Mouse (Mus musculus) hindbrain, embryonic 12.5 days (tissue): ENCODE measurements at regions not wholly inside any gene's neighbourhood (a gene's known extent, or its start where the extent isn't known, plus 50 kb on each side); places are given as distances from the start of the nearest gene placed in this dataset.

Experiments
- ATAC-seq: fragments of 200-750 bp; cut with Nextera tagmentation; 2 replicates; pipeline ENCODE4 v1.8.0; 2017; ENCODE audit warnings: moderate TSS enrichment; ENCODE audit not compliant: low FRiP score
- H3K27ac ChIP-seq: fragments of 300-500 bp; sonication (generic); 2 replicates; pipeline ENCODE4 v1.5.1; 2016; ENCODE audit warnings: mild to moderate bottlenecking
- H3K27me3 ChIP-seq: fragments of 300-500 bp; sonication (generic); 2 replicates; pipeline ENCODE4 v1.6.1; 2016; ENCODE audit warnings: mild to moderate bottlenecking
- H3K36me3 ChIP-seq: fragments of 300-500 bp; sonication (generic); 2 replicates; pipeline ENCODE4 v1.6.1; 2016; ENCODE audit warnings: mild to moderate bottlenecking
- H3K4me1 ChIP-seq: fragments of 300-500 bp; sonication (generic); 2 replicates; pipeline ENCODE4 v1.6.1; 2016
- H3K4me2 ChIP-seq: fragments of 300-500 bp; sonication (generic); replicated peaks from 2 replicates; pipeline ENCODE4 v1.6.1; 2016; ENCODE audit warnings: mild to moderate bottlenecking
- H3K4me3 ChIP-seq: fragments of 300-500 bp; sonication (generic); 2 replicates; pipeline ENCODE4 v1.5.1; 2016; ENCODE audit warnings: mild to moderate bottlenecking
- H3K9ac ChIP-seq: fragments of 300-500 bp; sonication (generic); 2 replicates; pipeline ENCODE4 v1.6.1; 2016; ENCODE audit warnings: mild to moderate bottlenecking, moderate library complexity
- H3K9me3 ChIP-seq: fragments of 300-500 bp; sonication (generic); replicated peaks from 2 replicates; pipeline ENCODE4 v1.6.1; 2016; ENCODE audit warnings: mild to moderate bottlenecking
- WGBS: fragments of 180-500 bp; shearing (Covaris S2); methylation state at CpG from one replicate; pipeline ENCODE4 v1.1.7; 2016; 5-methylcytosine and 5-hydroxymethylcytosine counted together

DNA sequence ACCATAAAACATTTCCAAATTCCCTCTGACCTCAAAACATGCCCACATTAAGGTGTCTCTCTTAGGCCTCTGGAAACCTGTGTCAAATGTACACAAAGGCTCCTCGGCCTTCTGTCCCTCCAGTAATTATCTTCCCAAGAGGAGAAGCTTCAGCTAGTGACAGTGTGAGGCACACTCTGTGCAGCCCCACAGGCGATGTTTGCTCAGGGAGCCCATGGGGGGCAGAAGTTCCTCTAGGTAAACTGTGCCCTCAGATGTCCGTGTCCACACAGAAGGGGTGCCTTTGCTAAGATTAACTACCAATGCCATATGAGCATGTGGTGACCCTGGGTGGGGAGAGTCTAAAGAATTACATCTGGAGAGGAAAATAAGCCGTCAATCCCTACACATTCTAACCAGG, 152.4 kb downstream of the Zfp36l1 start:
- no peak for ATAC-seq
- no peak overlapping the region for H3K4me2 ChIP-seq
- H3K9ac ChIP-seq: no peak overlapping the region
- no peaks in the 10 kb centered on the region for H3K36me3 ChIP-seq
- peaks cover 8% of the 10 kb centered on the region for H3K4me1 ChIP-seq
- WGBS: 74% methylated on average over 4 of the region's 4 CpGs
- H3K27me3 ChIP-seq: no peaks in the 10 kb centered on the region; the same call in 1 of the 2 replicates
- no peak overlapping the region for H3K27ac ChIP-seq
- no peaks in the 10 kb centered on the region for H3K9me3 ChIP-seq
- H3K4me3 ChIP-seq: no peak overlapping the region

- Histone ChIP-seq H3K4me3 (no peak overlapping the region), H3K27me3 (no peaks in the 10 kb centered on the region; the same call in 1 of the 2 replicates), H3K27ac (no peak overlapping the region), H3K4me1 (peaks cover under 1% of the 10 kb centered on the region; the same call in 1 of the 2 replicates), H3K9ac (no peak overlapping the region), H3K9me3 (no peaks in the 10 kb centered on the region), H3K4me2 (no peak overlapping the region), H3K36me3 (no peaks in the 10 kb centered on the region)
- ATAC-seq: no peak
- WGBS: 85% methylated on average over 14 of the region's 14 CpGs
Observed at GRCm38 (mm10) chr12:79959540-79960305, 153.1 kb downstream of the Zfp36l1 start.

DNA sequence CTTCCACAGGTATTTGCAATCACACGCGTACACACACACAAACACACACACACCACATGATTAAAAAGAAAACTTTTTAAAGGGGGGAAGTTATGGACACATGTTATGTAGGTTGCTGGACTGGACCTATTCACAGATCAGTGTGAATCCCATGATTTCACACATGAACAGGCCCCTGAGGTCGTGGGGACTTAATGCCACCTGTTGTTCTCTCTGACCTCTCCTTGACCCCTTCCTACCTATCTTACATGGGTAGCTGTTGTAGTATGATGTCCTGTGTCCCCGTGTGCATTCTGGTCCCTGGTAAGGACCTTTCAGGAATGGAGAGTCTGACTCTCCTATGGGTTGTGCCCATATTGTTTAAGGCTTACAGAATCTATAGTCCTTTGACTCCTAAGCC, 155.6 kb downstream of the Zfp36l1 start:
- Histone ChIP-seq H3K36me3 (no peaks in the 10 kb centered on the region), H3K4me3 (no peak overlapping the region), H3K27ac (no peak overlapping the region), H3K4me1 (no peaks in the 10 kb centered on the region), H3K9me3 (no peaks in the 10 kb centered on the region), H3K27me3 (no peaks in the 10 kb centered on the region; the same call in 1 of the 2 replicates), H3K9ac (no peak overlapping the region), H3K4me2 (no peak overlapping the region)
- ATAC-seq: no peak
- WGBS: 81% methylated on average over 4 of the region's 4 CpGs

DNA sequence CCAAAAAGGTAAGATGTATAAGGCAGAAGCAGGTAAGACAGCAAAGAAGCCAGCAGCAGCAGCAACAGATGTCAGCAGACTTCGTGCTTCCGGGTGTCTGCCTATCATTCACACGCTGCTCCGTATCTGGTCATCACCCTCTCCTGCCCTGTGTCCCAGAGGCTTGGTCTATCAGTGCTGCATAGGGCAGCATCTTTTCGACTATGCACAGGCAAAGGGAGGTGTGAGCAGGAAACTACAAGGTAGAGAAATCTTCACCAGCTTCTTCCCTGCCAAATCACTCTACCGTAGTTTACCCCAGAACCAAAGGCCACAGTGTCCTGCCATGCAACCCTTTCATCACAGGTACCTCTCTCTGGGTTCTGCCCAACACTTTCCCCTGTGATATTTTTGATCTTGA, 156.5 kb downstream of the Zfp36l1 start:
- Histone ChIP-seq H3K4me3 (no peak overlapping the region), H3K4me1 (no peaks in the 10 kb centered on the region), H3K9me3 (no peaks in the 10 kb centered on the region), H3K4me2 (no peak overlapping the region), H3K9ac (no peak overlapping the region), H3K27ac (no peak overlapping the region), H3K27me3 (no peaks in the 10 kb centered on the region), H3K36me3 (no peaks in the 10 kb centered on the region)
- 85% methylated on average over 6 of the region's 6 CpGs for WGBS
- no peak for ATAC-seq

GRCm38 (mm10) chr12:79955501-79955900, 157.3 kb downstream of the Zfp36l1 start:
- no peak for ATAC-seq
- H3K27ac ChIP-seq: no peak overlapping the region
- no peak overlapping the region for H3K4me2 ChIP-seq
- H3K4me3 ChIP-seq: no peak overlapping the region
- no peaks in the 10 kb centered on the region for H3K9me3 ChIP-seq
- H3K4me1 ChIP-seq: no peaks in the 10 kb centered on the region
- H3K36me3 ChIP-seq: no peaks in the 10 kb centered on the region
- H3K27me3 ChIP-seq: no peaks in the 10 kb centered on the region
- WGBS: 90% methylated on average over 2 of the region's 2 CpGs
- H3K9ac ChIP-seq: no peak overlapping the region

GRCm38 (mm10) chr12:79950579-79951112, 162.2 kb downstream of the Zfp36l1 start:
- ATAC-seq: no peak
- H3K4me2 ChIP-seq: no peak overlapping the region
- H3K36me3 ChIP-seq: no peaks in the 10 kb centered on the region

DNA sequence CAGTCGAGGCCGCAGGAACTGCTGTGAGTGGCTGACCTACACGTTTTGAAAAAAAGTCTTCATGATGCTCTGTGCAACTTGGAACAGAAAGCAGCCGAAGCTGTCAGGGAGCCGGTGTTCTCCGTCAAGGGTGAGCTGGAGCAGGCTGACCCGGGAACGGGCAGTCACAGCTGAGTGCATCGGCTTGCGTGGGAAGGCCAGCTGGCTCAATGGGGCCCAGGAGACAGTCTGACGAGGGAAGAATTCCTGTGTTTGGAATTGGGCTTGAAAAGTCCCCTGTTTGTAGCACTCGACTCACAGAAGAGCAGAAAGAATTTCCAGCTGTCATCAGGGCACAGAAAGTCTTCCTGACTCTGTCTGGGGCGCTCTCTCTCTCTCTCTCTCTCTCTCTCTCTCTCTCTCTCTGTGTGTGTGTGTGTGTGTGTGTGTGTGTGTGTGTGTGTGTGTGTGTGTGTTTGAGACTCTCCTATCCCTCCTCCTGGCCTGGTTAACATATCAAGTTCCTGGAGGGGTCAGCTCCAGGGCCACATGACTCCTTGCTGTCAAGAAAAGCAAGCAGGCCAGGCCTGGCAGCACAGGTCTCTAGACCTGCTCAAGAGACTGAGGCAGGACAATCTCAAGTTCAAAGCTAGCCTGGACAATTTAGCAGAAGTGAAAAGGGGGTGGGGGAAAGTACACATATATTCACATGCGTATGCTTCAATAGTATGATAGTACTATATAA, 163.6 kb downstream of the Zfp36l1 start:
- no peak overlapping the region for H3K4me2 ChIP-seq
- peaks cover 25% of the 10 kb centered on the region for H3K4me1 ChIP-seq
- H3K9ac ChIP-seq: no peak overlapping the region
- peak overlapping the region; percentile 48; the same call in 1 of the 2 replicates for H3K27ac ChIP-seq
- no peaks in the 10 kb centered on the region for H3K9me3 ChIP-seq
- 0 out of 2 replicates have a peak, but pooled peaks have one; percentile 26 for ATAC-seq
- no peak overlapping the region for H3K4me3 ChIP-seq
- H3K36me3 ChIP-seq: no peaks in the 10 kb centered on the region
- 30% methylated on average over 14 of the region's 14 CpGs for WGBS
- 0 out of 2 replicates have a peak, but pooled peaks cover 5% of the 10 kb centered on the region for H3K27me3 ChIP-seq

More at GRCm38 (mm10) chr12:79950579-79951112, 162.2 kb downstream of the Zfp36l1 start:
- H3K4me3 ChIP-seq: no peak overlapping the region
- H3K27me3 ChIP-seq: 0 out of 2 replicates have a peak, but pooled peaks cover 5% of the 10 kb centered on the region
- H3K4me1 ChIP-seq: peaks cover 11% of the 10 kb centered on the region
- no peaks in the 10 kb centered on the region for H3K9me3 ChIP-seq
- WGBS: 85% methylated on average over 7 of the region's 7 CpGs
- no peak overlapping the region for H3K9ac ChIP-seq
- no peak overlapping the region for H3K27ac ChIP-seq

DNA sequence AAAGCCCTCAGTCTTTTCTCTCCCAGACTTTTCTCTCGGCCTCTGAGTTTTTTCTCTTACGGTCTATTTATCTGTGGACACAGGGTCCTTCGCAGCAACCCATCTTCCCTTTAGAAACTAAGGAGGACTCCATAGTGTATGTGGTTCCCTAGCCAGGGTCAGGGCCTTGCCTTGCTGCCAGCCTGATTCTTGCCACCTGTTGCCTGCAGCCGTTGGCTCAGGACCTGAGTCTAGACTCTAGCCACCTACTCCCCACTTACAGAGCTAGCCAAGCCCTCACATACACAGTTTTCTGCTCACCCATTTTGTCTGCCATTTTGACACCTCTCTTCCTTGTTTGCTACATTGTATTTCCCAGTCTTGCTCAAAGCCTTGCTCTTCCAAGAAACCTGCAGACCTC, 165.2 kb downstream of the Zfp36l1 start:
- no peaks in the 10 kb centered on the region for H3K36me3 ChIP-seq
- H3K27ac ChIP-seq: no peak overlapping the region
- H3K4me1 ChIP-seq: peaks cover 30% of the 10 kb centered on the region
- no peaks in the 10 kb centered on the region for H3K9me3 ChIP-seq
- no peak for ATAC-seq
- WGBS: 95% methylated on average over 4 of the region's 4 CpGs
- H3K9ac ChIP-seq: no peak overlapping the region
- H3K4me3 ChIP-seq: no peak overlapping the region
- H3K27me3 ChIP-seq: 0 out of 2 replicates have a peak, but pooled peaks cover 5% of the 10 kb centered on the region
- no peak overlapping the region for H3K4me2 ChIP-seq

DNA sequence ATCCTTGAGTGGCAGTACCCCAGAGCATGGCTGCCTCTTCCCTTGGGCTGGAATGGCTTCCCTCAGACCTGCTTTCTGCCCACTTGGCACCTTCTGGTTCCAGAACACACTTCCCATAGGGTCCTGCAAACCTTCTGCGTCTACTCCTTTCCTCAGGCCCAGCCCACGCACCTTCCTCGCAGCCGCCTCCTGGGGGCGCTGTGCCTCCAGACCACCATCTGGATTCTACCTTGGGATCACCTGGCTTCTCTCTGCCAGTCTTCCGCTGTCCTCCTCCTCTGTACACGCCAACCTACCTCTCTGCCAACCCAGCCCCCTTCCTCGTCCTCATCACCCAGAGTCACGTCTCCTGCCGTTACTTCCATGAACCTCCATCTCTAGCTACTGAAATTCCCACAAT, 166.0 kb downstream of the Zfp36l1 start:
- Histone ChIP-seq H3K27me3 (0 out of 2 replicates have a peak, but pooled peaks cover 5% of the 10 kb centered on the region), H3K27ac (no peak overlapping the region), H3K4me3 (no peak overlapping the region), H3K9me3 (no peaks in the 10 kb centered on the region), H3K36me3 (no peaks in the 10 kb centered on the region), H3K4me2 (no peak overlapping the region), H3K9ac (no peak overlapping the region), H3K4me1 (peaks cover 30% of the 10 kb centered on the region)
- ATAC-seq: no peak
- WGBS: 89% methylated on average over 10 of the region's 10 CpGs

DNA sequence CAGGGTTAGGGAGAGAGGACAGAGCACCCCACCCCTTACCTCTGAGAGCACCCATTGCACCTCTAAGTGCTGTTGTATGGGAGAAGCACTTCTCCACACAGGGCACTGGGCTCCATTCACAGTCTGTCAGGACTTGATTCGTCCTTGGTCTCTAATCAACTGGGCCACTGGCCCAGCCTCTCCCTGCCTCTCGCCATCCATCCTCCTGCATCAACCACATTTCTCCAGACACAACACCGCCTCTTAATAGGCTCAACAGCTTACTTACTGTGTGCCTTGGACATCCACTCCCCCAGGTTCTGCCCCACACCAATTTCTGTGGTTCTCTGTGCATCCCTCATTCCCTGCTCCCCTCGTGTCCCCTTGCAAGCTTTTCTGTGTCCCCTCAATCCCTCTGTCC, 166.9 kb downstream of the Zfp36l1 start:
- WGBS: 81% methylated on average over 4 of the region's 4 CpGs
- Histone ChIP-seq H3K27ac (no peak overlapping the region), H3K27me3 (0 out of 2 replicates have a peak, but pooled peaks cover 5% of the 10 kb centered on the region), H3K4me1 (peaks cover 30% of the 10 kb centered on the region), H3K4me2 (no peak overlapping the region), H3K36me3 (no peaks in the 10 kb centered on the region), H3K4me3 (no peak overlapping the region), H3K9me3 (no peaks in the 10 kb centered on the region), H3K9ac (no peak overlapping the region)
- ATAC-seq: no peak

DNA sequence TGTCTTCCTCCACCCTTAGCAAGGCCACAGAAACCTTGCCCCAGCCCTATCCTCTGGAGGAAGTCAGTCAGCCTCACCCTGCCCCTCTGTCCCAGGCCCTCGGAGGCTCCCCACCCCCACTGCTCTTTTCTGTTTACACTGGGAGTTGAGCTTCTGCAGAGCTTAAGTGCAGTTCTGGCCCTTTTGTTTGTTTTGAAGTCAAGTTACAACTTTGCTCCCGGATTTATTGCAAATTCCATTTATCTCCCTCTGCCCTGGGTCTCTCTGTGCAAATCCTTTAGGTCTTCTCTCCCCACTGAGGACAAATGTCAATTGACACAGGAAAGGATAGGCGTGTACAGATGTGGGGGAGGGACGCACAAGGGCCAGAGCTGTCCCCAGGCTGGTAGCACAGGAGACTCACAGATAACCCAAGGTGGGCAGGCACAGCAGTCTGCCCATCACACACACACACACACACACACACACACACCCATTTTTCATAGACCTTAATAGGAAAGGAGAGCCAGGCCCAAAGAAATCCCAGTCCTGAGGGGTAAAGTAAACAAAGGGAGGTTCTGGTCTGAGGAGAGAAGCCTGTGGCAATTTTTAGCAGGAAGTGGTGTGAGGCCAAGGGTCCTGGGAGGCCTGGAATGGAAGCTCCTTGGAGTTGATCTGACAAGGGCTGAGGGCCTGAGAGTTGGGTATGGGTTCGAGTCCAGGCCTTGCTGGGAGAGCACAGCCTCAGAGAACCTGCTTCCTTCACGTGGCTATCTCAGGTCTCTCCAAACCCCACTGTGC, 167.9 kb downstream of the Zfp36l1 start:
- 0 out of 2 replicates have a peak, but pooled peaks cover 5% of the 10 kb centered on the region for H3K27me3 ChIP-seq
- H3K9me3 ChIP-seq: no peaks in the 10 kb centered on the region
- no peak overlapping the region for H3K4me3 ChIP-seq
- no peaks in the 10 kb centered on the region for H3K36me3 ChIP-seq
- no peak overlapping the region for H3K9ac ChIP-seq
- ATAC-seq: no peak
- peaks cover 30% of the 10 kb centered on the region for H3K4me1 ChIP-seq
- peak overlapping the region; percentile 62 for H3K27ac ChIP-seq
- no peak overlapping the region for H3K4me2 ChIP-seq
- WGBS: 27% methylated on average over 6 of the region's 6 CpGs

DNA sequence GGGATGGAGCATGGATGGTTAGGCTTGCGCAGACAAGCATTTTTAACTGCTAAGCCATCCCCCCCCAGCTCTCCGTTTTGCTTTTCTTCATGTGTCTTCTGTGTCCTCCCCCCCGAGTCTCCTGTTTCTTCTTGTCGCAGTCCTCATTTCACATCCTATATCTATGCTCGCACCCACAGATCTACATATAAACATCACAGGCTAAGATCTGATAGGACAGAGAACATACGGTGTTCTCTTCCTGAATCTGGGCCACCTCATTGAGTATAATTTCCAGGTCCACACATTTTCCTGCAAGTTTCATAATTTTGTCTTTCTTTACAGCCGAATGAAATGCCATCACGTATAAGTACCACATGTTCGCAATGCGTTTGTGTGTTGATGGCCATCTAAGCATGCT, 168.7 kb downstream of the Zfp36l1 start:
- H3K9me3 ChIP-seq: no peaks in the 10 kb centered on the region
- H3K4me2 ChIP-seq: no peak overlapping the region
- H3K27ac ChIP-seq: no peak overlapping the region
- H3K4me1 ChIP-seq: peaks cover 26% of the 10 kb centered on the region
- H3K36me3 ChIP-seq: no peaks in the 10 kb centered on the region
- WGBS: 85% methylated on average over 10 of the region's 10 CpGs
- H3K4me3 ChIP-seq: no peak overlapping the region
- 0 out of 2 replicates have a peak, but pooled peaks cover 5% of the 10 kb centered on the region for H3K27me3 ChIP-seq
- no peak for ATAC-seq
- no peak overlapping the region for H3K9ac ChIP-seq
